Mouse (Mus musculus) hindbrain, embryonic 11.5 days (tissue): ENCODE results near the gene Furin. TPM values are rescaled to one million over a fixed set of nuclear protein-coding genes. Genes with fewer than 3 reads are reported as not detected.

Source experiments
- ATAC-seq: fragments of 200-750 bp; cut with Nextera tagmentation; 2 replicates; pipeline ENCODE4 v1.8.0; 2017; ENCODE audit warnings: mild to moderate bottlenecking, moderate TSS enrichment, moderate library complexity; ENCODE audit not compliant: low FRiP score
- DNase-seq: peaks from one replicate; pipeline ENCODE4 v3.0.0-alpha.2; 2015; ENCODE audit warnings: low spot score
- H3K27ac ChIP-seq: fragments of 300-500 bp; sonication (generic); 2 replicates; pipeline ENCODE4 v1.5.1; 2014; ENCODE audit warnings: mild to moderate bottlenecking, low read depth, low read length
- H3K27me3 ChIP-seq: fragments of 300-500 bp; sonication (generic); 2 replicates; pipeline ENCODE4 v1.6.1; 2014; ENCODE audit warnings: mild to moderate bottlenecking, low read length, moderate library complexity, mixed read lengths; ENCODE audit not compliant: control insufficient read depth, insufficient read depth
- H3K36me3 ChIP-seq: fragments of 300-500 bp; sonication (generic); 2 replicates; pipeline ENCODE4 v1.6.1; 2014; ENCODE audit warnings: mild to moderate bottlenecking, low read length, moderate library complexity, mixed read lengths; ENCODE audit not compliant: control insufficient read depth, insufficient read depth
- H3K4me1 ChIP-seq: fragments of 300-500 bp; sonication (generic); replicated peaks from 2 replicates; pipeline ENCODE4 v1.6.1; 2014; ENCODE audit warnings: low read length, mixed read lengths; ENCODE audit not compliant: control insufficient read depth, insufficient read depth
- H3K4me2 ChIP-seq: fragments of 300-500 bp; sonication (generic); replicated peaks from 2 replicates; pipeline ENCODE4 v1.6.1; 2014; ENCODE audit warnings: mild to moderate bottlenecking, low read depth, low read length
- H3K4me3 ChIP-seq: fragments of 300-500 bp; sonication (generic); 2 replicates; pipeline ENCODE4 v1.5.1; 2014; ENCODE audit warnings: low read depth, low read length
- H3K9ac ChIP-seq: fragments of 300-500 bp; sonication (generic); 2 replicates; pipeline ENCODE4 v1.6.1; 2014; ENCODE audit warnings: low read depth, low read length
- H3K9me3 ChIP-seq: fragments of 300-500 bp; sonication (generic); 2 replicates; pipeline ENCODE4 v1.6.1; 2016; ENCODE audit warnings: low read length; ENCODE audit not compliant: control insufficient read depth
- WGBS: fragments of 180-500 bp; shearing (Covaris S2); extraction: QIAGEN DNeasy Blood & Tissue Kit; methylation state at CpG from one replicate; pipeline ENCODE4 v1.1.7; 2014; 5-methylcytosine and 5-hydroxymethylcytosine counted together
- polyA plus RNA-seq: library from polyadenylated mRNA; unstranded; fragments of >200 nt; fragmentation: Nextera tagmentation; extraction: Ambion mirVana; gene quantifications from 2 replicates; pipeline ENCODE4 v1.2.1, GENCODE M21; 2014

The Furin gene
- polyA plus RNA-seq, 1 experiment from 2014 or later = 4.1 TPM

DNA sequence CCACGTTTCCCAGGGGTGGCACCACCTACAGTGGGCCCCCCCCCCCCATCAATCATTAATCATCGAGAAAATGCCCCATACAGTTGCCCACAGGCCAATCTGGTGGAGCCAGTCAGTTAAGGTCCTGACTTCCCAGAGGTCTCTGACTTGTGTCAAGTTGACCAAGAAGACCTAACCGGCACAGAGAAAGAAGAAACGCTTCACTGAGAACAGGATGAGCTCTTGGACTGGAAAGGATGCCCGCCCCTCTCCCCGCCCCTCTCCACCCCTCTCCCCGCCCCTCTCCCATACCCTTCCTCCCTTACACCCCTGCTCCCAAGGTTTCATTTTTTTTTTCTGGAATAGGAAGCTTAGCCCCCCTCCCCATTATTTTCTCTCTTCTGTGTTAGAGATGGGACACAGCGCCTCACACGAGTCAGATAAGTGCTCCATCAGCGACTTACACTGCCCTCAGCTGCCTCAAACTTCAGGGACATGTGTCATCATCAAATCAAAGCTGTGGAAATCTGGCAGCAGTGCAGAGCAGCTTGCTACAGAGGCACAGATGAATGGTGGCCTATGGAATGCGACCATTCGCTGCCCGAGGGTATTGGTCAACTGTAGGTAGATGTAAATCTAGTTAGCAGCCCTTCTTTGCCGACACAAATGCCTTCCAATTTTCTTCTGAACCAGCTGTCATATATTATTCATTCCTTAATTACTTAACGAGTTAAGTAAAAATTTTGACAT lies 34.0 kb upstream of the Furin start:
- Histone ChIP-seq H3K36me3 (no peaks in the 10 kb centered on the region), H3K27me3 (no peaks in the 10 kb centered on the region), H3K4me2 (no peak overlapping the region), H3K9me3 (no peaks in the 10 kb centered on the region), H3K4me3 (no peak overlapping the region), H3K9ac (no peak overlapping the region), H3K27ac (no peak overlapping the region), H3K4me1 (no peaks in the 10 kb centered on the region)
- DNase-seq = no peak
- no peak for ATAC-seq
- 34% methylated on average over 15 of the region's 15 CpGs for WGBS

DNA sequence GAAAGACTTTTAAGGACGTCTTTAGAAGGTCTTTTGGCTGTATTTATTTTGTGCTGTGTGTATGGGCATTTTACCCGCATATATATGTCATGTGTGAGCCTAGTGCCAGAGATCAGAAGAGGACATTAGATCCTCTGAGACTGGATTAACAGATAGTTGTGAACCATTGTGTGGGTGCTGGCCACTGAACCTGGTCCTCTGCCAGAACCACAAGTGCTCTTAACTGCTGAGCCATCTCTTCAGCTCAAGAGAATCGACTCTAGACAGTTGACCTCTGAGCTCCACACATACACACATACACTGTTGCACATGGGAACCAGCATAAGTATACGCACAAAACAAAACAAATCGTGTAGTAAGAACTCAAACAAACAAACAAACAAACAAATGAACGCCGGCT lies 31.3 kb upstream of the Furin start:
- Histone ChIP-seq H3K9ac (no peak overlapping the region), H3K9me3 (no peaks in the 10 kb centered on the region), H3K4me1 (no peaks in the 10 kb centered on the region), H3K27me3 (no peaks in the 10 kb centered on the region), H3K27ac (no peak overlapping the region), H3K36me3 (no peaks in the 10 kb centered on the region), H3K4me3 (no peak overlapping the region), H3K4me2 (no peak overlapping the region)
- DNase-seq (no peak), ATAC-seq (no peak)
- 92% methylated on average over 7 of the region's 7 CpGs for WGBS

DNA sequence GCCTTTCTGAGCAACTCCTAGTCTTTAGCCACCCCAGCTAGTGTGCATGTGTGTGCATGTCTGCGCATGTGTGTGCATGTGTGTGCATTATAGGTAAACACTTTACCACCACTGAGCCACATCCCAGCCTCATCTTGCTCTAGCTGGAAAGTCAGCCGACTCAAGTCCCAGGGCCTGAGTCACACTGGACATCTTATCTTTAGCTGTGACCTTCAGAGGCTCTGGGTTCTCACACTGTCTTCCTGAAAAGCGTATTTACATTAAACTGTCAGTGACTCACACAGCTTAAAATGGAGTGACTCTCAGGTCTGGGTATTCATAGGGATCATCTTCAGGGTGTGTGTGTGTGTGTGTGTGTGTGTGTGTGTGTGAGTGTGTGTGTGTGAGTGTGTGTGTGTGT lies 30.4 kb upstream of the Furin start:
- Histone ChIP-seq H3K9ac (no peak overlapping the region), H3K4me3 (no peak overlapping the region), H3K36me3 (no peaks in the 10 kb centered on the region), H3K27me3 (no peaks in the 10 kb centered on the region), H3K4me1 (no peaks in the 10 kb centered on the region), H3K27ac (no peak overlapping the region), H3K9me3 (no peaks in the 10 kb centered on the region), H3K4me2 (no peak overlapping the region)
- DNase-seq = no peak
- ATAC-seq = no peak
- 83% methylated on average over 3 of the region's 3 CpGs for WGBS

GRCm38 (mm10) chr7:80429661-80430060 lies 24.4 kb upstream of the Furin start:
- Histone ChIP-seq H3K36me3 (no peaks in the 10 kb centered on the region), H3K27ac (no peak overlapping the region), H3K9me3 (no peaks in the 10 kb centered on the region), H3K4me1 (no peaks in the 10 kb centered on the region), H3K9ac (no peak overlapping the region), H3K4me2 (no peak overlapping the region), H3K27me3 (no peaks in the 10 kb centered on the region), H3K4me3 (no peak overlapping the region)
- no peak for ATAC-seq
- DNase-seq = no peak
- 90% methylated on average over 12 of the region's 12 CpGs for WGBS

DNA sequence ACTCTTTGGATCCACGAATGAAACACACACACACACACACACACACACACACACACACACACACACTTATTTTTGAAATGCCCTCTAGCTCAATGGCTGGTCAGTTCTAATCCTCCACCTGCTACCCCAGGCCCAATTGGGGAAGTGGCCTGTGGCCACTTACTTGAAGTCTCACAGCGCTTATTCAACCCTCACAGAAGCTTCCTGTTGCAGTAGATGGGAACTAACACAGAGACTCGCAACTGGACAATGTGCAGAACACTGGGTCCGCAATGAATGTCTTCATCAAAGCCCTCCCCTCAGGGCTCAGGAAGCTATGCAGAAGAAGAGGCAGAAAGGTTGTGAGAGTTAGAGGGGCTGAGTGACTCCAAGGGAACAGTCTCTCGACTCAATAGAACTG lies 22.5 kb upstream of the Furin start:
- 86% methylated on average over 5 of the region's 5 CpGs for WGBS

GRCm38 (mm10) chr7:80426363-80426762 lies 21.1 kb upstream of the Furin start:
- no peak overlapping the region for H3K9ac ChIP-seq
- no peaks in the 10 kb centered on the region for H3K36me3 ChIP-seq
- ATAC-seq = no peak
- DNase-seq = no peak
- H3K4me1 ChIP-seq = no peaks in the 10 kb centered on the region
- H3K4me3 ChIP-seq = no peak overlapping the region
- WGBS = 71% methylated on average over 7 of the region's 7 CpGs
- no peak overlapping the region for H3K27ac ChIP-seq
- no peaks in the 10 kb centered on the region for H3K9me3 ChIP-seq
- H3K4me2 ChIP-seq = no peak overlapping the region
- H3K27me3 ChIP-seq = no peaks in the 10 kb centered on the region

More for the DNA sequence above, 22.5 kb upstream of the Furin start:
- Histone ChIP-seq H3K9me3 (no peaks in the 10 kb centered on the region), H3K4me3 (no peak overlapping the region), H3K36me3 (no peaks in the 10 kb centered on the region), H3K27me3 (no peaks in the 10 kb centered on the region), H3K4me2 (no peak overlapping the region), H3K9ac (no peak overlapping the region), H3K27ac (no peak overlapping the region), H3K4me1 (no peaks in the 10 kb centered on the region)
- no peak for DNase-seq
- no peak for ATAC-seq

- no peak overlapping the region for H3K9ac ChIP-seq
- no peaks in the 10 kb centered on the region for H3K4me1 ChIP-seq
- H3K27ac ChIP-seq = no peak overlapping the region
- 70% methylated on average over 6 of the region's 6 CpGs for WGBS
- H3K4me3 ChIP-seq = no peak overlapping the region
- no peak for ATAC-seq
- DNase-seq = no peak
- H3K36me3 ChIP-seq = no peaks in the 10 kb centered on the region
- no peaks in the 10 kb centered on the region for H3K9me3 ChIP-seq
- no peaks in the 10 kb centered on the region for H3K27me3 ChIP-seq
- H3K4me2 ChIP-seq = no peak overlapping the region
Observed at GRCm38 (mm10) chr7:80424722-80425121, 19.5 kb upstream of the Furin start.

GRCm38 (mm10) chr7:80422759-80423480 lies 17.7 kb upstream of the Furin start:
- Histone ChIP-seq H3K36me3 (no peaks in the 10 kb centered on the region), H3K4me3 (no peak overlapping the region), H3K27ac (no peak overlapping the region), H3K9me3 (no peaks in the 10 kb centered on the region), H3K4me1 (no peaks in the 10 kb centered on the region), H3K4me2 (no peak overlapping the region), H3K9ac (no peak overlapping the region), H3K27me3 (no peaks in the 10 kb centered on the region)
- no peak for ATAC-seq
- WGBS = 34% methylated on average over 20 of the region's 20 CpGs
- no peak for DNase-seq

- ATAC-seq (no peak), DNase-seq (no peak)
- H3K27ac ChIP-seq = no peak overlapping the region
- WGBS = 95% methylated on average over 6 of the region's 6 CpGs
- no peaks in the 10 kb centered on the region for H3K36me3 ChIP-seq
- H3K9me3 ChIP-seq = no peaks in the 10 kb centered on the region
- no peak overlapping the region for H3K4me3 ChIP-seq
- no peaks in the 10 kb centered on the region for H3K27me3 ChIP-seq
- H3K9ac ChIP-seq = no peak overlapping the region
- no peaks in the 10 kb centered on the region for H3K4me1 ChIP-seq
- H3K4me2 ChIP-seq = no peak overlapping the region
Observed at GRCm38 (mm10) chr7:80421576-80421975, 16.3 kb upstream of the Furin start.
